Mouse (Mus musculus): ENCODE data around the gene Rft1. TPM values are rescaled to one million over a fixed set of nuclear protein-coding genes. Genes with fewer than 3 reads are reported as not detected.

Gene Rft1
- polyA plus RNA-seq, 1 experiment, result 12.3 TPM

GRCm38 (mm10) chr14:30638686-30639085 is 15.5 kb upstream of the Rft1 start:
- Histone ChIP-seq H3K4me2 (ENCODE audit: low read depth) (no peak overlapping the region), H3K4me3 (no peak overlapping the region), H3K36me3 (ENCODE audit: control insufficient read depth, insufficient read depth) (no peaks in the 10 kb centered on the region), H3ac (ENCODE audit: control insufficient read depth, insufficient read length) (no peak overlapping the region), H3K79me2 (ENCODE audit: control insufficient read depth, insufficient read depth) (no peaks in the 10 kb centered on the region), H3K27me3 (ENCODE audit: control insufficient read depth, insufficient read depth, insufficient read length) (no peaks in the 10 kb centered on the region)
- TF ChIP-seq POLR2A (IDR thresholded peaks at IDR 0.05; ENCODE audit: insufficient read length, low read depth) (no peak), SRF (IDR thresholded peaks at IDR 0.05; ENCODE audit: control insufficient read depth, insufficient read length, low read depth) (no peak), MAX (IDR thresholded peaks at IDR 0.05; ENCODE audit: low read depth) (no peak), TCF3 (IDR thresholded peaks at IDR 0.05; ENCODE audit: insufficient read length, low read depth) (no peak), USF1 (IDR thresholded peaks at IDR 0.05; ENCODE audit: low read depth) (no peak), MYOG (IDR thresholded peaks at IDR 0.05; ENCODE audit: control insufficient read depth in 1 of 3, insufficient read depth in 1 of 3, insufficient read length in 2 of 3, low read depth in 2 of 3) (no peak), E2F4 (IDR thresholded peaks at IDR 0.05; ENCODE audit: insufficient read depth) (no peak), CEBPB (IDR thresholded peaks at IDR 0.05; ENCODE audit: insufficient read depth, poor library complexity, severe bottlenecking) (no peak), POLR2AphosphoS2 (IDR thresholded peaks at IDR 0.05; ENCODE audit: insufficient read length, low read depth) (no peak), TCF12 (IDR thresholded peaks at IDR 0.05; ENCODE audit: insufficient read depth, poor library complexity, severe bottlenecking) (no peak)

GRCm38 (mm10) chr14:30641748-30642147 is 12.4 kb upstream of the Rft1 start:
- Histone ChIP-seq H3K4me2 (ENCODE audit: low read depth) (no peak overlapping the region), H3K27me3 (ENCODE audit: control insufficient read depth, insufficient read depth, insufficient read length) (no peaks in the 10 kb centered on the region), H3K4me3 (no peak overlapping the region), H3K36me3 (ENCODE audit: control insufficient read depth, insufficient read depth) (no peaks in the 10 kb centered on the region), H3ac (ENCODE audit: control insufficient read depth, insufficient read length) (no peak overlapping the region), H3K79me2 (ENCODE audit: control insufficient read depth, insufficient read depth) (no peaks in the 10 kb centered on the region)
- no peak for TF ChIP-seq POLR2A (IDR thresholded peaks at IDR 0.05; ENCODE audit: insufficient read length, low read depth)
- no peak for TF ChIP-seq CEBPB (IDR thresholded peaks at IDR 0.05; ENCODE audit: insufficient read depth, poor library complexity, severe bottlenecking)

GRCm38 (mm10) chr14:30644026-30644425 is 10.1 kb upstream of the Rft1 start:
- H3K4me2 ChIP-seq (ENCODE audit: low read depth), result no peak overlapping the region
- no peak for TF ChIP-seq REST (IDR thresholded peaks at IDR 0.05; ENCODE audit: insufficient read depth, insufficient read length)
- no peak for TF ChIP-seq TCF12 (IDR thresholded peaks at IDR 0.05; ENCODE audit: insufficient read depth, poor library complexity, severe bottlenecking)
- no peak for TF ChIP-seq POLR2A (IDR thresholded peaks at IDR 0.05; ENCODE audit: insufficient read length, low read depth)
- TF ChIP-seq E2F4 (IDR thresholded peaks at IDR 0.05; ENCODE audit: insufficient read depth), result no peak
- TF ChIP-seq POLR2AphosphoS2 (IDR thresholded peaks at IDR 0.05; ENCODE audit: insufficient read length, low read depth), result no peak
- TF ChIP-seq TCF3 (IDR thresholded peaks at IDR 0.05; ENCODE audit: insufficient read length, low read depth), result no peak
- no peak for TF ChIP-seq MAX (IDR thresholded peaks at IDR 0.05; ENCODE audit: low read depth)
- no peaks in the 10 kb centered on the region for H3K27me3 ChIP-seq (ENCODE audit: control insufficient read depth, insufficient read depth, insufficient read length)
- no peak overlapping the region for H3ac ChIP-seq (ENCODE audit: control insufficient read depth, insufficient read length)
- H3K79me2 ChIP-seq (ENCODE audit: control insufficient read depth, insufficient read depth), result no peaks in the 10 kb centered on the region
- no peak overlapping the region for H3K4me3 ChIP-seq
- H3K36me3 ChIP-seq (ENCODE audit: control insufficient read depth, insufficient read depth), result no peaks in the 10 kb centered on the region

- TF ChIP-seq MAX (IDR thresholded peaks at IDR 0.05; ENCODE audit: low read depth), result no peak
- TF ChIP-seq TCF12 (IDR thresholded peaks at IDR 0.05; ENCODE audit: insufficient read depth, poor library complexity, severe bottlenecking), result no peak
- no peak for TF ChIP-seq E2F4 (IDR thresholded peaks at IDR 0.05; ENCODE audit: insufficient read depth)
- no peak for TF ChIP-seq POLR2AphosphoS2 (IDR thresholded peaks at IDR 0.05; ENCODE audit: insufficient read length, low read depth)
- no peak for TF ChIP-seq TCF3 (IDR thresholded peaks at IDR 0.05; ENCODE audit: insufficient read length, low read depth)
- no peak for TF ChIP-seq SRF (IDR thresholded peaks at IDR 0.05; ENCODE audit: control insufficient read depth, insufficient read length, low read depth)
- no peak for TF ChIP-seq POLR2A (IDR thresholded peaks at IDR 0.05; ENCODE audit: insufficient read length, low read depth)
- TF ChIP-seq REST (IDR thresholded peaks at IDR 0.05; ENCODE audit: insufficient read depth, insufficient read length), result no peak
- no peak for TF ChIP-seq MYOG (IDR thresholded peaks at IDR 0.05; ENCODE audit: control insufficient read depth in 1 of 3, insufficient read depth in 1 of 3, insufficient read length in 2 of 3, low read depth in 2 of 3)
- TF ChIP-seq USF1 (IDR thresholded peaks at IDR 0.05; ENCODE audit: low read depth), result no peak
- no peak for TF ChIP-seq CEBPB (IDR thresholded peaks at IDR 0.05; ENCODE audit: insufficient read depth, poor library complexity, severe bottlenecking)
- no peak for TF ChIP-seq MYOD1 (IDR thresholded peaks at IDR 0.05; ENCODE audit: control insufficient read depth in 1 of 3, insufficient read length in 2 of 3, low read depth in 2 of 3)
- no peaks in the 10 kb centered on the region for H3K79me2 ChIP-seq (ENCODE audit: control insufficient read depth, insufficient read depth)
- no peak overlapping the region for H3ac ChIP-seq (ENCODE audit: control insufficient read depth, insufficient read length)
- no peak overlapping the region for H3K4me3 ChIP-seq
- no peaks in the 10 kb centered on the region for H3K36me3 ChIP-seq (ENCODE audit: control insufficient read depth, insufficient read depth)
- H3K27me3 ChIP-seq (ENCODE audit: control insufficient read depth, insufficient read depth, insufficient read length), result no peaks in the 10 kb centered on the region
- H3K4me2 ChIP-seq (ENCODE audit: low read depth), result no peak overlapping the region
Observed at GRCm38 (mm10) chr14:30645066-30645465, 9.1 kb upstream of the Rft1 start.

- Histone ChIP-seq H3K36me3 (ENCODE audit: control insufficient read depth, insufficient read depth) (no peaks in the 10 kb centered on the region), H3K4me3 (no peak overlapping the region), H3ac (ENCODE audit: control insufficient read depth, insufficient read length) (no peak overlapping the region), H3K79me2 (ENCODE audit: control insufficient read depth, insufficient read depth) (no peaks in the 10 kb centered on the region), H3K4me2 (ENCODE audit: low read depth) (no peak overlapping the region), H3K27me3 (ENCODE audit: control insufficient read depth, insufficient read depth, insufficient read length) (no peaks in the 10 kb centered on the region)
- TF ChIP-seq POLR2AphosphoS2 (IDR thresholded peaks at IDR 0.05; ENCODE audit: insufficient read length, low read depth) (no peak), REST (IDR thresholded peaks at IDR 0.05; ENCODE audit: insufficient read depth, insufficient read length) (no peak), MYOG (IDR thresholded peaks at IDR 0.05; ENCODE audit: control insufficient read depth in 1 of 3, insufficient read depth in 1 of 3, insufficient read length in 2 of 3, low read depth in 2 of 3) (no peak)
Observed at GRCm38 (mm10) chr14:30646486-30646885, 7.7 kb upstream of the Rft1 start.

Measured in myocyte (in vitro differentiated cells).